Mouse (Mus musculus): ENCODE data around the gene Pnp2. TPM values are rescaled to one million over a fixed set of nuclear protein-coding genes. Genes with fewer than 3 reads are reported as not detected.

Gene Pnp2
- polyA plus RNA-seq, 1 experiment = 0.16 TPM

DNA sequence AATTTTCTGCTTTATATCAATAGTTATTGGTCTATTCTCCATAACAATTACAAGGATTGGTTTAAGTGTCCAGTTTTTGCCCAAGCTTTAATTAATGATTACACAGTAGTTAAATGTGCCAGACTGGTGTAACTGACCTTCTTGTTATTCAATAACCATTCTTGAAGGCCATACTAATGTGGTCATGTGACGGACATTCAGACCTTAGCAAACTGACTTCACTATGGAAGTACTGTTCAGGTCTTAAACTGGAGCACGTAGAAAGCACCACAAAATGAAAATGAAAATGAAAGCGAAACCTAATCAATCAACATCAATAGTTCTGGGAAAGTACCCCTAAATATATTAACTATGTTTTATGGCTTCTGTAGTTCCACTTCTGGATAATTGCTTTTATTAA, 35.2 kb downstream of the Pnp2 start:
- TF ChIP-seq POLR2A (IDR thresholded peaks at IDR 0.05; ENCODE audit: borderline replicate concordance, extremely low read depth, insufficient read depth, insufficient read length, poor library complexity, severe bottlenecking) = no peak
- TF ChIP-seq CTCF (IDR thresholded peaks at IDR 0.05; ENCODE audit: borderline replicate concordance, extremely low read depth, insufficient read depth, insufficient read length) = no peak
- no peak for DNase-seq (ENCODE audit: low read depth)

DNA sequence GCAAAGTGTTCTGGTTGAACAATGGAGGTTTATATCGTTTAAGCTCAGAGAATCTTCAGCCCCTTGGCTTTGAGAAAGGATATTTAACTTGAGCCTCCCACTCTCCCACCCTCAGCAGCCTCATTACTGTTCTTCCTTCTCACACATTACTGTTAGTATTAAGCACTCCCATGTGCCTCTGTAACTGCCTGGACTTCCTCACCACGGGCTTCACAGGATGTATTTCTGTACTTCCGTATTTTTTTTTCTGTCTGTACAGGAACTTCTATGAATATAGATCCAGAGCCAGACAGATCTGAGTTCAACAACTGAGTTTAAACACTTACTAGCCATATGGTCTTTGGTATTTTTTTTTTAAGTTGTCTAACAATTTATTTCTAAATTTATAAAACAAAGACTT, 41.3 kb downstream of the Pnp2 start:
- TF ChIP-seq POLR2A (IDR thresholded peaks at IDR 0.05; ENCODE audit: borderline replicate concordance, extremely low read depth, insufficient read depth, insufficient read length, poor library complexity, severe bottlenecking) (no peak), CTCF (IDR thresholded peaks at IDR 0.05; ENCODE audit: borderline replicate concordance, extremely low read depth, insufficient read depth, insufficient read length) (no peak)
- no peak for DNase-seq (ENCODE audit: low read depth)

DNA sequence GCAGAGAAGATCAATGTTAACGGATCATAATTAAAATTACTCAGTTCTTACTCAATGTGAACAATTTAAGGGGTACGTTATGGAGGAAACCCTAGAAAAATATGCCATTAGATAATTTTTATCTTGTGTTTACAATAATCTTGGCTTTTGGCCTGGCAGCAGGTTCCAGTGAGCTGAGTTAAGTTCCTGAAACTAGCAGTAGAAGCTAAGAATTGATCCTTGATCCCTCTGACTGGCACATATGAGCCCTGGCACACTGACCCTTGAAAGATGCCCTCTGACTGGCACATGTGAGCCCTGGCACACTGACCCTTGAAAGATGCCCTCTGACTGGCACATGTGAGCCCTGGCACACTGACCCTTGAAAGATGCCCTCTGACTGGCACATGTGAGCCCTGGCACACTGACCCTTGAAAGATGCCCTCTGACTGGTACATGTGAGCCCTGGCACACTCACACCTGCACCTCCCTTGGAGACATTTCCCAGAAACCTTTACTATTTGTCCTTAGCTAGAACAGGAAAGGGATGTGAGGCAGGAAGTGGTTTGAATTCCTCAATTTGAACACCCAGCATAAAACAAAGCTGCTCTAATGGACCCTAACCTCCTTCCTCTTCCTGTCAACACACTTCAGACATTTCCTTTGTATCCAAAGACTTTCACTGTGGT, 42.3 kb downstream of the Pnp2 start:
- TF ChIP-seq CTCF (IDR thresholded peaks at IDR 0.05; ENCODE audit: borderline replicate concordance, extremely low read depth, insufficient read depth, insufficient read length) (no peak), POLR2A (IDR thresholded peaks at IDR 0.05; ENCODE audit: borderline replicate concordance, extremely low read depth, insufficient read depth, insufficient read length, poor library complexity, severe bottlenecking) (no peak)
- DNase-seq (ENCODE audit: low read depth) = no peak

DNA sequence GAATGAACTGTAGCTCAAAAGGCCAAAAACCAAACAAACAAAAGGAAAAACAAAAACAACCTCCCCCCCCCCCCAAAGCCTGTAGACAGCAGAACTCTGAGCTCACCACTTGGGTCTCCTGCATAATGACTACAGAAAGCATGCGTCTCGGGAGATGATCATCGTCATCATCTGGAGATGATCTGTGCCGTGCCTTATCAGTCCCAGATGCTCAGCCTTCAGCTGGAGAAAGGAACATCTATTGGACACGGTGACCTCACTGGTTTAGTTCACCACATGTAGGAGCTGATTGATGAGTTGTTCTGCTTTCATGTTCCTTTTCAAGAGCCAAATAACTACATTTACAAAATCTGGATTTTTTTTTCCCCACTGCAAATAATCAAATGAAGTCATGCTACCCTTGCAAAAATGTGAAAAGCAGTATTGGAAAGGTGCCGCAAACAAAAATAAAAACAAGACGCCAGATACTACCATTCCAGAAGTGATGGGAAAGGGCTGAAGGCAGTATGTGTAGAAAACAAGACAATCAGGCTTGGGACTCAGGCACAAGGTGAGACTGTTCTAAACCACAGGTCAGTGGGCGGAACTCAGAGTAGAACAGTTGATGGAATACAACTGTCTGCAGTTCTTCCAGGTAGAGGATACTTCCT, 51.5 kb downstream of the Pnp2 start, which contains the start of gene Rnase10:
Gene Rnase10, plus strand, starts transcription at position 600 of the 650 bp plus-strand sequence.
- TF ChIP-seq POLR2A (IDR thresholded peaks at IDR 0.05; ENCODE audit: borderline replicate concordance, extremely low read depth, insufficient read depth, insufficient read length, poor library complexity, severe bottlenecking) = no peak
- TF ChIP-seq CTCF (IDR thresholded peaks at IDR 0.05; ENCODE audit: borderline replicate concordance, extremely low read depth, insufficient read depth, insufficient read length) = no peak
- DNase-seq (ENCODE audit: low read depth) = no peak

DNA sequence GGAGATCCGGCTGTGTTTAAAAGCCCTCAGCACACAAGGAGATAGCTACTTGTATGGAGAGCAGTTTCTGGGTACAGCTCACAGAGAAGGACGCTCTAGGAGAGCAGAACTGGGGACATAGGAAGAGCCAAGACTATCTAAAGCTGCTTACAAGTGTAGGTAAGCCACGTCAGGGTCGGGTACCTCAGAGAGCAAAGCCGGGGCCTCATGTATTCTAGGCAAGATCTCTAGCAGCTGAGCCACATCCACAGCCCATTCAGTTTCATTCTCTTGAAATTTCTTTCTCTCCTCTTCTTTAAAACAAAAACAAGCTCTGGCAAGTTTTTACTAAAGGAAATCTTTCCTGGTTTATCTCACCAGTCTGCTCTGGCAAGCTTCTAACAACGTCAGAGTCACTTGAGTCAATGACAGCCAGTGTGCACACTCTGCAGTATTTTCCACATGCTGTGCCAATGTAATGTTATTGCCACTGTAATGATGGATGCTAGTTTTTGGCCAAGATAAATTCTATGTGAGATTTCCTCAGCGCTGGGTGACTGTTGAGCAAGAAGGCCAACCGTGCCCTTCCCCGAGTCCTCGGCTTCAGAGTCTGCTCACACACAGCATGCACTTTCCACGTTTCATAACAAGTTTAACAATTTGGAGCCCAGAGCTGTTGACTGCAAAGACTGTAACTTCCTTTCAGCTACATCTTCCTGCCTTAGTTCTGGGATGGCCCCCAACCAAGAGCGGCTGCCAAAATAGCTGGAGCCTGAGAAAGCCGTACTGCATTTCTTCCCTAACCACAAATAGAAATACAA, 52.3 kb downstream of the Pnp2 start:
- TF ChIP-seq POLR2A (IDR thresholded peaks at IDR 0.05; ENCODE audit: borderline replicate concordance, extremely low read depth, insufficient read depth, insufficient read length, poor library complexity, severe bottlenecking) = no peak
- DNase-seq (ENCODE audit: low read depth) = peak; percentile 41

DNA sequence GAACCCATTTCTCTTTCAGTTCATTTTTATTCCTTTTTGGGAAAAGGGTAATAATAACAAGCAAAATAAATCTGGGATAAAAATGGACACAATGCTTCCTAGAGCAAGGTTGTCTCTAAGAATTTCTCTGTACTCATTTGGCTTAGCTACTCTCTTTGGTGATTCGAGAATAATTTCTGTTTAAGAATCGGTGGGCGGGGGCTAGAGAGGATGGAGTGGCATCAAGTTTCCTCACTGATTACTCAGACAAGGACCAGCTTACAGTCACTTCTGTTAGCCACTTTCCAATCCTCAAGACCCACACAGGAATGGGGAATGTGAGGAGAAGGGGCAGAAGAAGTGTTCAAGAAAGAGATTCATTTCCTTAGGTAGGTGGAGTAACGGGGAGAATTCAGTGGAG, 53.0 kb downstream of the Pnp2 start:
- no peak for TF ChIP-seq CTCF (IDR thresholded peaks at IDR 0.05; ENCODE audit: borderline replicate concordance, extremely low read depth, insufficient read depth, insufficient read length)
- TF ChIP-seq POLR2A (IDR thresholded peaks at IDR 0.05; ENCODE audit: borderline replicate concordance, extremely low read depth, insufficient read depth, insufficient read length, poor library complexity, severe bottlenecking) = no peak
- no peak for DNase-seq (ENCODE audit: low read depth)

DNA sequence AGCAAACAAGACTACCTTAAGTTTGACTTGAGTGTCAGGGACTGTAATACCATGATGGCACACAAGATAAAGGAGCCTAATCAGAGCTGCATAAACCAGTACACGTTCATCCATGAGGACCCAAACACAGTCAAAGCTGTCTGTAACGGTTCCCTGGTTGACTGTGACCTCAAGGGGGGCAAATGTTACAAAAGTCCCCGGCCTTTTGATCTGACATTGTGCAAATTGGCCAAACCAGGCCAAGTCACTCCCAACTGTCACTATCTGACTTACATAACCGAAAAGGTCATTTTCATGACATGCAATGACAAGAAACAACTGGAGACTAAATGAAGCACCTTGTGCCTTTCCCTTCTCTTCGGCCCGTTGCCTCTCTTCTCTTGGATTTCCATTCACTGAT, 53.8 kb downstream of the Pnp2 start:
- no peak for TF ChIP-seq POLR2A (IDR thresholded peaks at IDR 0.05; ENCODE audit: borderline replicate concordance, extremely low read depth, insufficient read depth, insufficient read length, poor library complexity, severe bottlenecking)
- no peak for DNase-seq (ENCODE audit: low read depth)

Other genes with a start within 250 kb of the Pnp2 start
- not detected in 2 replicates for gene Olfr748, start 248.6 kb upstream of the Pnp2 start, polyA plus RNA-seq (2012; rRNA removed)
- gene Olfr749, start 210.9 kb upstream of the Pnp2 start, polyA plus RNA-seq (2012; rRNA removed) = not detected in 2 replicates
- 103 and 110 TPM in 2 replicates for gene Ttc5, start 170.5 kb upstream of the Pnp2 start, polyA plus RNA-seq (2012; rRNA removed)
- 0.13 TPM in 1 of 2 replicates, not detected in the other for gene Ccnb1ip1, start 148.3 kb upstream of the Pnp2 start, polyA plus RNA-seq (2012; rRNA removed)
- gene Parp2, start 148.2 kb upstream of the Pnp2 start, polyA plus RNA-seq (2012; rRNA removed) = 59.7 and 63.2 TPM in 2 replicates
- gene Tep1, start 85.4 kb upstream of the Pnp2 start, polyA plus RNA-seq (2012; rRNA removed) = 4.3 and 5.1 TPM in 2 replicates
- gene Klhl33, start 58.5 kb upstream of the Pnp2 start, polyA plus RNA-seq (2012; rRNA removed) = 0.59 and 1.2 TPM in 2 replicates
- gene Osgep, start 31.1 kb upstream of the Pnp2 start, polyA plus RNA-seq (2012; rRNA removed) = 102 and 121 TPM in 2 replicates
- 137 and 178 TPM in 2 replicates for gene Apex1, start 31.0 kb upstream of the Pnp2 start, polyA plus RNA-seq (2012; rRNA removed)
- 131 and 177 TPM in 2 replicates for gene Pip4p1, start 25.1 kb upstream of the Pnp2 start, polyA plus RNA-seq (2012; rRNA removed)
- gene Pnp, start 24.9 kb upstream of the Pnp2 start, polyA plus RNA-seq (2012; rRNA removed) = 21.0 and 21.4 TPM in 2 replicates
- 18.1 and 19.3 TPM in 2 replicates for gene Gm49342, start 11.5 kb upstream of the Pnp2 start, polyA plus RNA-seq (2012; rRNA removed)
- gene Rnase10, start 51.8 kb downstream of the Pnp2 start, polyA plus RNA-seq (2012; rRNA removed) = 0.05 TPM in 1 of 2 replicates, not detected in the other
- not detected in 2 replicates for gene Rnase9, start 85.9 kb downstream of the Pnp2 start, polyA plus RNA-seq (2012; rRNA removed)
- gene Rnase11, start 94.2 kb downstream of the Pnp2 start, polyA plus RNA-seq (2012; rRNA removed) = not detected in 2 replicates
- gene Rnase12, start 101.7 kb downstream of the Pnp2 start, polyA plus RNA-seq (2012; rRNA removed) = 0.15 TPM in 1 of 2 replicates, not detected in the other
- gene Olfr750, start 118.4 kb downstream of the Pnp2 start, polyA plus RNA-seq (2012; rRNA removed) = not detected in 2 replicates
- 15.1 and 18.2 TPM in 2 replicates for gene Rnase4, start 135.1 kb downstream of the Pnp2 start, polyA plus RNA-seq (2012; rRNA removed)
- gene Ang, start 135.2 kb downstream of the Pnp2 start, polyA plus RNA-seq (2012; rRNA removed) = 4.3 and 4.5 TPM in 2 replicates
- not detected in 2 replicates for gene Eddm3b, start 158.4 kb downstream of the Pnp2 start, polyA plus RNA-seq (2012; rRNA removed)
- gene Rnase6, start 167.9 kb downstream of the Pnp2 start, polyA plus RNA-seq (2012; rRNA removed) = 0.44 and 0.52 TPM in 2 replicates
- gene Rnase1, start 190.8 kb downstream of the Pnp2 start, polyA plus RNA-seq (2012; rRNA removed) = 0.09 and 0.27 TPM in 2 replicates
- gene Rnase2b, start 206.3 kb downstream of the Pnp2 start, polyA plus RNA-seq (2012; rRNA removed) = not detected in 2 replicates
- not detected in 2 replicates for gene Ang2, start 243.2 kb downstream of the Pnp2 start, polyA plus RNA-seq (2012; rRNA removed)
- gene Ear14, start 247.4 kb downstream of the Pnp2 start, polyA plus RNA-seq (2012; rRNA removed) = not detected in 2 replicates